Mouse (Mus musculus): ENCODE data around the gene Nkain2.

DNA sequence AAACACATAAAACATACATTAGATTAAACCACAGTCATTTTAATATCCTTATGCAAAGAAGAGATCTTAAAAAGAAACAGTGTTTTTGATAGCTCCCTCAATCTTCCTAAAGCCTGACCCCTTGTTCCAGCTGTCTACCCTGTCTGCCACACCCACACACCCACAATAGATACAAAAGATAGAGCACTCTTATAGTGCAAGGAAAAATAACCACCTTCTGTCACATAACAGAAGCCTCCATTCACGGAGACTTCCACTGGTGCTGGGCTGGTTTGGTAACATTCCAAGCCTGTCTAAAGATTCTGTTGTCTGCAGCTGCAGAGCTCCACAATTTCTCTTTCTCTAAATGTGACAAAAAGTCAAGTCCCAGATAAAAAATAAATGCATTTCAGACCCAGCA, 20.7 kb downstream of the Nkain2 start:
- TF ChIP-seq CTCF (IDR thresholded peaks at IDR 0.05; ENCODE audit: extremely low read depth, insufficient read depth, low read length), result no peak
- TF ChIP-seq POLR2A (IDR thresholded peaks at IDR 0.05; ENCODE audit: extremely low read depth, insufficient read depth, low read length), result no peak

Measured in cortical plate, adult 2 months (tissue).